Mouse (Mus musculus) neural tube, embryonic 14.5 days (tissue): ENCODE measurements around the gene Fscn2. TPM values are rescaled to one million over a fixed set of nuclear protein-coding genes. Genes with fewer than 3 reads are reported as not detected.

ENCODE experiments used
- ATAC-seq: fragments of 200-750 bp; cut with Nextera tagmentation; 2 replicates; pipeline ENCODE4 v1.8.0; 2017; ENCODE audit warnings: low read depth, mild to moderate bottlenecking, moderate TSS enrichment, moderate library complexity
- H3K27ac ChIP-seq: fragments of 300-500 bp; sonication (generic); 2 replicates; pipeline ENCODE4 v1.5.1; 2014; ENCODE audit warnings: low read depth, mild to moderate bottlenecking, control low read depth, low read length, moderate library complexity, mixed read lengths
- H3K27me3 ChIP-seq: fragments of 300-500 bp; sonication (generic); 2 replicates; pipeline ENCODE4 v1.6.1; 2014; ENCODE audit warnings: low read length; ENCODE audit not compliant: control insufficient read depth, insufficient read depth
- H3K36me3 ChIP-seq: fragments of 300-500 bp; sonication (generic); 2 replicates; pipeline ENCODE4 v1.6.1; 2014; ENCODE audit warnings: low read length, mixed read lengths; ENCODE audit not compliant: control insufficient read depth, insufficient read depth
- H3K4me1 ChIP-seq: fragments of 300-500 bp; sonication (generic); 2 replicates; pipeline ENCODE4 v1.6.1; 2014; ENCODE audit warnings: low read length; ENCODE audit not compliant: control insufficient read depth, insufficient read depth
- H3K4me2 ChIP-seq: fragments of 300-500 bp; sonication (generic); 2 replicates; pipeline ENCODE4 v1.6.1; 2014; ENCODE audit warnings: mild to moderate bottlenecking, low read depth, low read length, control low read depth
- H3K4me3 ChIP-seq: fragments of 300-500 bp; sonication (generic); 2 replicates; pipeline ENCODE4 v1.5.1; 2014; ENCODE audit warnings: low read depth, low read length, control low read depth, mixed read lengths
- H3K9ac ChIP-seq: fragments of 300-500 bp; sonication (generic); replicated peaks from 2 replicates; pipeline ENCODE4 v1.6.1; 2014; ENCODE audit warnings: low read depth, mild to moderate bottlenecking, control low read depth, low read length, mixed read lengths
- H3K9me3 ChIP-seq: fragments of 300-500 bp; sonication (generic); 2 replicates; pipeline ENCODE4 v1.6.1; 2016; ENCODE audit warnings: low read length; ENCODE audit not compliant: control insufficient read depth
- WGBS: fragments of 180-500 bp; shearing (Covaris S2); extraction: QIAGEN DNeasy Blood & Tissue Kit; methylation state at CpG from one replicate; pipeline ENCODE4 v1.1.7; 2014; 5-methylcytosine and 5-hydroxymethylcytosine counted together
- polyA plus RNA-seq: library from polyadenylated mRNA; unstranded; fragments of >200 nt; fragmentation: Nextera tagmentation; extraction: Ambion mirVana; gene quantifications from 2 replicates; pipeline ENCODE4 v1.2.1, GENCODE M21; 2014

The Fscn2 gene
- polyA plus RNA-seq, 1 experiment from 2014 or later = 0.63 TPM

DNA sequence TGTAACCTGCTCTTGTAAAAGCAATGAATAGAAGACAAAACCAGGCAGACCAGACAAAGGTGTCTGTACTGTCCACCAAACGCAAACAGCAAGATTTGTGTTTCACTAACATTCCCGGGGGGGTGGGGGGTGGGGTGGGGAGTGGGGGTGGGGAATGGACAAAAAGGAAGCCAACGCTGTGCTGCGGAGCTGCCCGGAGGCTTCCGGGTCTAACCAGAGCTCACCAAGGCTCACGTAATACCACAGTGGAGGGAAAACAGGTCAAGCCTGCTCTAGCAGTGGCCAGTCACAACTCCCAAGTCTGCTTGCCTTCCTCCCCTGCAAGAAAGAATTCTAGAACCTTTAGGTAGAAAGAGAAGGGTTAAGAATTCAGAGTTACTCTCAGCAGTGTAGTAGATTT lies 43.9 kb upstream of the Fscn2 start:
- peak overlapping the region; percentile 63 for H3K9ac ChIP-seq
- peak overlapping the region; percentile 91 for H3K27ac ChIP-seq
- H3K4me1 ChIP-seq = peaks cover 23% of the 10 kb centered on the region
- no peaks in the 10 kb centered on the region for H3K27me3 ChIP-seq
- no peaks in the 10 kb centered on the region for H3K9me3 ChIP-seq
- no peaks in the 10 kb centered on the region for H3K36me3 ChIP-seq
- no peak for ATAC-seq
- H3K4me2 ChIP-seq = peak overlapping the region; percentile 89
- whole genome bisulfite sequencing = 16% methylated on average over 7 of the region's 7 CpGs
- peak overlapping the region; percentile 37; the same call in 1 of the 2 replicates for H3K4me3 ChIP-seq

DNA sequence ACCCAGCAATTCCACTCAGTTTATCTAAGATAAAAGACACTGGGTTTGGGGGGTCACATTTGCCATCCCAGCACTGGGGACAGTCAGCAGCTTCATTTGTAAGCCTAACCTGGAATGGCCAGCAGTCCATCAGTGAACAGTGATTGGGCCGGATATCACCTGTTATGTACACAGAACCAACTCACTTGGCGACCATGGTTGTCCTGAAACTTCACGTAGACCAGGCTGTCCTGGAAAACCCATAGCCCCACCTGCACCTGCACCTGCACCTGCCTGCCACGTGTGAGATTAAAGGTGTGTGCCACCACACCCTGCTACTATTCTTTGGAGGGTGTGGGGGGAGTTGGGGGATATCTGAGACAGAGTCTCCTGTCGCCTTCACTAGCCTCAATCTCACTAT lies 42.0 kb upstream of the Fscn2 start:
- Histone ChIP-seq H3K4me1 (peaks cover 23% of the 10 kb centered on the region), H3K4me3 (no peak overlapping the region), H3K27ac (no peak overlapping the region), H3K36me3 (no peaks in the 10 kb centered on the region), H3K27me3 (no peaks in the 10 kb centered on the region), H3K9ac (no peak overlapping the region), H3K4me2 (no peak overlapping the region), H3K9me3 (no peaks in the 10 kb centered on the region)
- WGBS = 89% methylated on average over 5 of the region's 5 CpGs
- ATAC-seq = no peak

DNA sequence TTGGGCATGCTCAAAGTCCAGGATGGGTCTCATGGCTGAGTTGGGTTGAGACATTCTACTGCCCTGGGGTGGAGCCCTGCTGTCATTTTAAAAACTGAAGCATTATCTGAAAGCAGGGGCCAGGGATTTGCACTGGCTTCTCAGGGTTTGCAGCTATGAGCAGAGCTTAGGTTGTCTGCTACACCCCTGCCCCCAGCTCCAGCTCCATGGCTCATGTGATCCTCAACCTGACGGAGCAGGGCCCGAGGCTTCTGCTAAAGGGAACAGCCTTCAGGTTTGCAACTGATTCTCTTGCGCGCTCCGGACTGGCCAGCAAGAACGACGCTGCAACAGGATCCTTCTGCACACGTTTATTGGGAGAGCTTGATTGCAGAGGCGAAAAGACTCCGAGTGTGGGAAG lies 41.2 kb upstream of the Fscn2 start:
- Histone ChIP-seq H3K4me3 (no peak overlapping the region), H3K9ac (no peak overlapping the region), H3K27me3 (no peaks in the 10 kb centered on the region), H3K27ac (no peak overlapping the region), H3K9me3 (no peaks in the 10 kb centered on the region), H3K36me3 (no peaks in the 10 kb centered on the region), H3K4me1 (peaks cover 15% of the 10 kb centered on the region), H3K4me2 (no peak overlapping the region)
- ATAC-seq = no peak
- WGBS = 94% methylated on average over 10 of the region's 10 CpGs

DNA sequence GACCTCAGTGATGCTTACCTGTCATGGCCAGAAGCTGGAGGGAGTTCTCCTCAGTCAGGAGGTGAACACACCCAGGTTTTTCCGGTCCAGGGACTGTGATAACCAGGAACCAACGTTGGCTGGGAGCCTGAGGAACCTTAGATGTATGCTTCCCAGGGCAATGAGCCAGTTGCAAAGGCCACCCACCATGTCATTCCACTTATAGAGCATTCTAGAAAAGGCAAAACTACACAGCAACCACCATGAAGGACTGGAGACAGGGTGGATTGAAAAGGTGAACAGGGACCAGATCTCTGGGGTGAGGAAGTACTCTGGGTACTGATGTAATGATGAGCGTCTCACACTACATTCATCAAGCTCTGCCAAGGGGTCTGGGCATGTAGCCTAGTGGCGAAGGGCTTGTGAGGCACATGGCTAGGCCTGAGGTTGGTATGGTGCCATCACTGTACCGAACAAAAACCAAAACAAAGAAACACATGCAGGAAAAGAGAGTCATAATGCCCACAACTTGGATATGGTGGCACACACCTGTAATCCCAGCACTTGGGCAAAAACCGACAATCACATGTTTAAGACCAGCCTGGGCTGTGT lies 25.8 kb upstream of the Fscn2 start:
- Histone ChIP-seq H3K36me3 (no peaks in the 10 kb centered on the region), H3K27ac (no peak overlapping the region), H3K4me2 (no peak overlapping the region), H3K4me1 (no peaks in the 10 kb centered on the region), H3K9ac (no peak overlapping the region), H3K4me3 (no peak overlapping the region), H3K27me3 (no peaks in the 10 kb centered on the region), H3K9me3 (no peaks in the 10 kb centered on the region)
- WGBS = 85% methylated on average over 6 of the region's 6 CpGs
- no peak for ATAC-seq

DNA sequence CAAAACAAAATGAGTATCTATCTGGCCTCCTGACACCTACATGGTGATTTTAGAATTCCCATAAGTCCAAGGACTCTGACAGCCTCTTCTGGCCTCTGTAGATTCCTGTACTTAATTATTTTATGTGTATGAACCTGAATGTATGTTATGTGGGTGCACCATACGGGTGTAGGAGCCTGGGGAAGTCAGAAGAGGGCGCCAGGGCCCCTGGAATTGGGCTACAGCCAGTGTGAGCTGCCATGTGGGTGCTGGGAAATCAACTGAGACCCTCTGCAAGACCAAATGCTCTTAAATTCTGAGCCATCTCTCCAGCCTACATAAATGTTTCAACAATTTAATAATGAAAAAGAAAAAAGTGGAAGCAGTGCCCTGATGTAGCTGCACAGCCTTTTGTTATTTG lies 23.9 kb upstream of the Fscn2 start:
- H3K27ac ChIP-seq = no peak overlapping the region
- no peak overlapping the region for H3K4me3 ChIP-seq
- no peaks in the 10 kb centered on the region for H3K27me3 ChIP-seq
- H3K9me3 ChIP-seq = no peaks in the 10 kb centered on the region
- no peak for ATAC-seq
- 41% methylated on average over 2 of the region's 2 CpGs for whole genome bisulfite sequencing
- H3K4me1 ChIP-seq = no peaks in the 10 kb centered on the region
- H3K9ac ChIP-seq = no peak overlapping the region
- H3K4me2 ChIP-seq = no peak overlapping the region
- no peaks in the 10 kb centered on the region for H3K36me3 ChIP-seq

DNA sequence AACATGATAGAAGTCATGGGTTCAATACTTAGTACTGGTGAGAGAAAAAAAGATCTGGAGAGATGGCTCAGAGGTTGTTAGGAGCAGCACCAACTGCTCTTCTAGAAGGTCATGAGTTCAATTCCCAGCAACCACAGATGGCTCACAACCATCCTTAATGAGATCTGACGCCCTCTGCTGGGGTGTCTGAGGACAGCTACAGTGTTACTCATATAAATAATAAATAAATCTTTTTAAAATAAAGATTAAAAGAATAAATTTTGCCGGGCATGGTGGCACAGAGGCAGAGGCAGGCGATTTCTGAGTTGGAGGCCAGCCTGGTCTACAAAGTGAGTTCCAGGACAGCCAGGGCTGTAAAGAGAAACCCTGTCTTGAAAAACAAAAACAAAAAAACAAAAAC lies 22.5 kb upstream of the Fscn2 start:
- Histone ChIP-seq H3K9ac (no peak overlapping the region), H3K4me3 (no peak overlapping the region), H3K4me1 (no peaks in the 10 kb centered on the region), H3K27ac (no peak overlapping the region), H3K27me3 (no peaks in the 10 kb centered on the region), H3K4me2 (no peak overlapping the region), H3K36me3 (no peaks in the 10 kb centered on the region), H3K9me3 (no peaks in the 10 kb centered on the region)
- WGBS = 75% methylated on average over 3 of the region's 3 CpGs
- ATAC-seq = no peak

DNA sequence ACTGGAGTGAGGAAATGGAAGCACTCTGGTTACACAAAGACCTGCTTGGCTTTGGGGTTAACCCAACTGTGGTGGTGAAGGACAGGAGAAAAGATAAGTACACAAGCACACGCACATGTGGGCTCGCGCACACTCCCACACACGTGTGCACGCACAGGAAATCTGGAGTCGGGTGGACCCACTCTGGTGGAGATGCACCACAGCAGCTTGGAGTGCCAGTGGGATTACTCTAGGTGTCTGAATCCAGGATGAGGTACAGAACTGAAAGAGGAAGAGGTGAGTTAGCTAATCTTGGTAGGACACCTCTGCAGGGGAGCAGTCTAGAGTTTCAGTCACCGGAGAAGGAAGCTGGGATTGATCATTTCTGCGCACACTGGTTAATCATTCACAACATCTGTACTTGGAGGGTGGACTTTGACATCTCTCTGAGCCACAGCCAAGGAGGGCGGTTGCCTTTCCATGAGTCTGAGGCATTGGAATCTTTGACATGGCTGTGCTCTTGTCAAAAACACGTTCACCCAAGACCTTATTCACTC lies 21.3 kb upstream of the Fscn2 start:
- Histone ChIP-seq H3K9ac (no peak overlapping the region), H3K9me3 (no peaks in the 10 kb centered on the region), H3K27ac (no peak overlapping the region), H3K4me2 (no peak overlapping the region), H3K4me3 (no peak overlapping the region), H3K27me3 (no peaks in the 10 kb centered on the region), H3K36me3 (peaks cover 2% of the 10 kb centered on the region), H3K4me1 (peaks cover 2% of the 10 kb centered on the region; the same call in 1 of the 2 replicates)
- 92% methylated on average over 10 of the region's 10 CpGs for WGBS
- no peak for ATAC-seq

DNA sequence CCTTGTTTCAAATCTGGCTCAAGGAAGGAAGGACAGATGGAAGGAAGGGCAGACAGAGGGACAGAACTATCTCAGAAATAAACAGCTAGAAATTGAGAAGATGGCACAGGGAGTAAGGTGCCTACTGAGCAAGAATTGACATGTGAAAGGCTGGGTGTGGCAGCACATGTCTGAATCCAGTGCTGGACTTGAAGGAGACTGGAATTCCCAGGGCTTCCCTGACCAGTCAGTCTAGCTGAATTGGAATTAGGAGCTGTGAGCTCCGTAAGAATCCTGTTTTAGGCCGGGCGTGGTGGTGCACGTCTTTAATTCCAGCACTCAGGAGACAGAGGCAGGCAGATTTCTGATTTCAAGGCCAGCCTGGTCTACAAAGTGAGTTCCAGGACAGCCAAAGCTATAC lies 19.7 kb upstream of the Fscn2 start:
- no peak for ATAC-seq
- Histone ChIP-seq H3K4me2 (no peak overlapping the region), H3K27ac (no peak overlapping the region), H3K9ac (no peak overlapping the region), H3K4me3 (no peak overlapping the region), H3K9me3 (no peaks in the 10 kb centered on the region), H3K36me3 (peaks cover 6% of the 10 kb centered on the region), H3K27me3 (no peaks in the 10 kb centered on the region), H3K4me1 (peaks cover 6% of the 10 kb centered on the region; the same call in 1 of the 2 replicates)
- WGBS = 92% methylated on average over 4 of the region's 4 CpGs

DNA sequence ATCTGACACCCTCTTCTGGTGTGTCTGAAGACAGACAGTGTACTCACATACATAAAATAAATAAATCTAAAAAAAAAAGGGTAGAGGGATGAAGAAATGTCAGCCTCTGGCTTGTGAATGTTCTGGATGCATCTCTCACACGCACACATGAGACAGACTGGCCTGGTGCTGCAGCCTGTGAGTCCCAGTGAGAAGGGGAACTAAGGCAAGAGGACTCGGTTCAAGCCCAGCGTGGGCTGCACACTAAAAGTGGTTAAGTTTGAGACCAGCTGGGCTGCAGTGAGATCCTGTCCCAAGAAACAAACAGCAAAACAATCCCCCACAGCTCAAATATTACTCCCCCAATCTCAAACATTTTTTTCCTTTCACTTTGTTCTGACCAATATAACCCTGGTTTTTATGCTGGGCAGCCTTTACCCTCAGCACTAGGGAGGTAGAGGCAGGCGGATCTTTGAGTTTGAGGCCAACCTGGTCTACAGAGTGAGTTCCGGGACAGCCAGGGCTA lies 18.6 kb upstream of the Fscn2 start:
- H3K36me3 ChIP-seq = peaks cover 9% of the 10 kb centered on the region
- no peak overlapping the region for H3K4me2 ChIP-seq
- 90% methylated on average over 5 of the region's 5 CpGs for WGBS
- no peak overlapping the region for H3K9ac ChIP-seq
- no peaks in the 10 kb centered on the region for H3K27me3 ChIP-seq
- no peak overlapping the region for H3K27ac ChIP-seq
- no peak for ATAC-seq
- H3K4me1 ChIP-seq = peaks cover 6% of the 10 kb centered on the region; the same call in 1 of the 2 replicates
- H3K4me3 ChIP-seq = no peak overlapping the region
- no peaks in the 10 kb centered on the region for H3K9me3 ChIP-seq
